Mouse (Mus musculus) neural tube, embryonic 10.5 days (tissue): ENCODE data around the gene Gm20219.
A peak's percentile ranks its signal among the peaks of the same experiment; 100 is the strongest.
"Not testable (repeated sequence)": the region's sequence is repeated elsewhere in the genome, so short reads cannot be mapped to it uniquely, and the experiment has no call there.

Source experiments
- DNase-seq: peaks from one replicate; pipeline ENCODE4 v3.0.0-alpha.2; 2017; ENCODE audit warnings: low spot score; ENCODE audit errors: extremely low spot score

The Gm20219 gene

GRCm38 (mm10) chr17:56514330-56514729 lies 39.9 kb downstream of the Gm20219 start:
- no peak for DNase-seq

- no peak for DNase-seq
Measured at GRCm38 (mm10) chr17:56512310-56512709, 41.9 kb downstream of the Gm20219 start, which contains the start of gene Znrf4. TSS of gene Znrf4 (minus strand) at chr17:56512431.

GRCm38 (mm10) chr17:56511707-56512090 lies 42.5 kb downstream of the Gm20219 start:
- no peak for DNase-seq

GRCm38 (mm10) chr17:56510970-56511706 lies 43.0 kb downstream of the Gm20219 start:
- DNase-seq: peak; percentile 50

GRCm38 (mm10) chr17:56510473-56510969 lies 43.7 kb downstream of the Gm20219 start:
- no peak for DNase-seq

- DNase-seq: peak; percentile 64
Measured at GRCm38 (mm10) chr17:56509707-56510472, 44.3 kb downstream of the Gm20219 start.

GRCm38 (mm10) chr17:56509021-56509640 lies 45.1 kb downstream of the Gm20219 start:
- no peak for DNase-seq

GRCm38 (mm10) chr17:56507161-56508068 lies 46.8 kb downstream of the Gm20219 start:
- peak; percentile 92 for DNase-seq

GRCm38 (mm10) chr17:56506417-56507065 lies 47.6 kb downstream of the Gm20219 start:
- DNase-seq: no peak

- DNase-seq: no peak
Measured at GRCm38 (mm10) chr17:56505401-56505800, 48.8 kb downstream of the Gm20219 start.

GRCm38 (mm10) chr17:56502526-56502925 lies 51.7 kb downstream of the Gm20219 start:
- no peak for DNase-seq

- DNase-seq: not testable (repeated sequence)
Measured at GRCm38 (mm10) chr17:56501635-56502400, 52.4 kb downstream of the Gm20219 start.
